Mouse (Mus musculus): ENCODE data around the gene Npm1. TPM values are rescaled to one million over a fixed set of nuclear protein-coding genes. Genes with fewer than 3 reads are reported as not detected.
A peak's percentile ranks its signal among the peaks of the same experiment; 100 is the strongest.

Gene Npm1
- total and polyA plus RNA-seq, 2 experiments from 2014 or later, result 179 to 254 TPM

GRCm38 (mm10) chr11:33104911-33105316 lies 58.1 kb downstream of the Npm1 start:
- H3K27ac ChIP-seq (ENCODE audit: low read depth), result no peak overlapping the region
- H3K9ac ChIP-seq (replicated peaks; ENCODE audit: low read depth, low read length), result no peak overlapping the region
- no peaks in the 10 kb centered on the region for H3K36me3 ChIP-seq (replicated peaks; ENCODE audit: control insufficient read depth, insufficient read depth, low read length)
- 37% methylated on average over 8 of the region's 8 CpGs for WGBS
- peak; percentile 76 for ATAC-seq (ENCODE audit: insufficient read depth, low read depth)
- H3K27me3 ChIP-seq (ENCODE audit: control insufficient read depth, insufficient read depth, low read length), result 0 out of 2 replicates have a peak, but pooled peaks cover 3% of the 10 kb centered on the region
- H3K4me3 ChIP-seq (ENCODE audit: low read depth, low read length), result no peak overlapping the region
- H3K4me2 ChIP-seq (ENCODE audit: low read depth, low read length), result no peak overlapping the region
- TF ChIP-seq CTCF (IDR thresholded peaks at IDR 0.05; ENCODE audit: low read depth) (no peak), EP300 (IDR thresholded peaks at IDR 0.05; ENCODE audit: low read depth) (peak; percentile 31; the same call in 1 of the 2 replicates)
- no peaks in the 10 kb centered on the region for H3K9me3 ChIP-seq (replicated peaks; ENCODE audit: control insufficient read depth, low read length)
- H3K4me1 ChIP-seq (ENCODE audit: control insufficient read depth, insufficient read depth), result 0 out of 2 replicates have a peak, but pooled peaks cover 10% of the 10 kb centered on the region
- peak; percentile 38 for DNase-seq (ENCODE audit: low spot score)

- TF ChIP-seq CTCF (IDR thresholded peaks at IDR 0.05; ENCODE audit: low read depth), result no peak
- TF ChIP-seq EP300 (IDR thresholded peaks at IDR 0.05; ENCODE audit: low read depth), result no peak
Measured at GRCm38 (mm10) chr11:33103291-33103943, 59.6 kb downstream of the Npm1 start.

More at GRCm38 (mm10) chr11:33103291-33103943, 59.6 kb downstream of the Npm1 start:
- Histone ChIP-seq H3K4me1 (ENCODE audit: control insufficient read depth, insufficient read depth) (0 out of 2 replicates have a peak, but pooled peaks cover 10% of the 10 kb centered on the region), H3K4me2 (ENCODE audit: low read depth, low read length) (no peak overlapping the region), H3K27ac (ENCODE audit: low read depth) (no peak overlapping the region), H3K36me3 (replicated peaks; ENCODE audit: control insufficient read depth, insufficient read depth, low read length) (no peaks in the 10 kb centered on the region), H3K9me3 (replicated peaks; ENCODE audit: control insufficient read depth, low read length) (no peaks in the 10 kb centered on the region), H3K27me3 (ENCODE audit: control insufficient read depth, insufficient read depth, low read length) (0 out of 2 replicates have a peak, but pooled peaks cover 1% of the 10 kb centered on the region), H3K9ac (replicated peaks; ENCODE audit: low read depth, low read length) (no peak overlapping the region), H3K4me3 (ENCODE audit: low read depth, low read length) (no peak overlapping the region)
- ATAC-seq (ENCODE audit: insufficient read depth, low read depth), result no peak
- WGBS, result 76% methylated on average over 13 of the region's 13 CpGs
- no peak for DNase-seq (ENCODE audit: low spot score)

Other genes with a start within 250 kb of the Npm1 start
- 2.8 and 10.5 TPM in 2 replicates for gene Fgf18, start 15.8 kb downstream of the Npm1 start, total RNA-seq (2014; rRNA removed; ENCODE audit: low replicate concordance)
- 10.7 and 10.8 TPM in 2 replicates for gene Fgf18, start 15.8 kb downstream of the Npm1 start, polyA plus RNA-seq (2015; fragmentation: Nextera tagmentation; extraction: Ambion mirVana)
- gene Tlx3, start 40.4 kb upstream of the Npm1 start, total RNA-seq (2014; rRNA removed; ENCODE audit: low replicate concordance), result not detected in 2 replicates
- not detected in 2 replicates for gene Tlx3, start 40.4 kb upstream of the Npm1 start, polyA plus RNA-seq (2015; fragmentation: Nextera tagmentation; extraction: Ambion mirVana)
- gene Gm12117, start 113.5 kb upstream of the Npm1 start, total RNA-seq (2014; rRNA removed; ENCODE audit: low replicate concordance), result not detected in 2 replicates
- gene Gm12117, start 113.5 kb upstream of the Npm1 start, polyA plus RNA-seq (2015; fragmentation: Nextera tagmentation; extraction: Ambion mirVana), result not detected in 2 replicates

Measured in heart, postnatal 0 days (tissue).